Mouse (Mus musculus) lung, postnatal 14 days (tissue): ENCODE measurements at regions not wholly inside any gene's neighbourhood (a gene's known extent, or its start where the extent isn't known, plus 50 kb on each side); places are given as distances from the start of the nearest gene placed in this dataset.
A peak's percentile ranks its signal among the peaks of the same experiment; 100 is the strongest.

Experiments
- DNase-seq: peaks from one replicate; pipeline ENCODE4 v3.0.0; 2021

DNA sequence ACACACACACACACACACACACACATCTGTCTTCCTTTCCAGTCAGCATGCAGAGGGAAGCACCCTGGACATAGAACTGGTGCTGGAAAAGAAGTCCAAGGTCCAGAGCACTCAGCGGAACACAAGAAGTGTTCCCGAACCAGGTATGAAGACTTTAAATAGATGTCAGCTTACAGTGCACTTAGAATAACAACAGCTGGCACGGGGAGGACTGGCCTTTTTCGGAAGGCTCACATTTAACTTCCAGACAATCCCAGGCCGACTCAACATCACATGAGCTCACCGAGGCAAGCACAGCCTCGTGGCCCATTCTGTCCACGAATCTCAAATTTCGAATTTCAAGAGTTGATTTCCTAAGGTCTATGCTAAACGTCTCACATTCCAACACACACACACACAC lies 70.9 kb upstream of the Slc25a33 start:
- no peak for DNase-seq

DNA sequence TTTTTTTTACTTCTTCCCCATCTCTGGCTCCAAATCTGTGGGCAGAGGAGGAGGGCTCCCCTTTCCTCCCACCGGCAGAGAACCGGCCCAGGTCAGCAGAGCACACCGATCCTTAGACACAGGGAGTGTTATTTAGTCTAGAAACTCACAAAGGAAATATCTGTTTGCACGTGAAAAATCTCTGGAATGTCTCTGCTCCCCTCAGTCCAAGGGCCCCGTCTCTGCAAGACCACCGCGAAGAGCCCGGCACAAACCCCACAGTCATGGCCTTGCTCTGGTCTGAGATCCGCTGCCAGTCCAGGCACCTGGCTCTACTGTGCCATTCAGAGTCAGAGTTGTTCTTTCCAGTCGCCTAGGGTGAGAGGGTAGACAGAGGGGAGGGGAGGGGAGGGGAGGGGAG lies 69.7 kb upstream of the Slc25a33 start:
- no peak for DNase-seq

DNA sequence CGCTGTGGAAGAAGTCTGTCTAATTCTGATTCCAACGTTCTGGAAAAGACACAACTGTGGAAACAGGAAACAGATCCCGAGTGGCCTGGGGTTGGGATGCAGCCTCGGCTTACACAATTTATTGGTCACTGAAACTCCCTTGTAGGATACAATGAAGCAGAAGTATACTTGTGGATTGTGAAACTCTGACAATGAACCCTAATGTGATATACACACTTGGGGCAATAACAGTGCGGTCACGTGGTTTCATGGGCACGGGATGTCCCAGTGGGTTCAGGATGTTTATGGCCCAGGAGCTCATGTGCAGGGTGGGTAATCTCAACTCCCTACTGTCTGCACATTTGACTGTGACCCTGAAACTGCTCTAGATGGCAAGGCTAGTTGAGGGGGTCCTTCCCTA lies 68.8 kb upstream of the Slc25a33 start:
- no peak for DNase-seq

DNA sequence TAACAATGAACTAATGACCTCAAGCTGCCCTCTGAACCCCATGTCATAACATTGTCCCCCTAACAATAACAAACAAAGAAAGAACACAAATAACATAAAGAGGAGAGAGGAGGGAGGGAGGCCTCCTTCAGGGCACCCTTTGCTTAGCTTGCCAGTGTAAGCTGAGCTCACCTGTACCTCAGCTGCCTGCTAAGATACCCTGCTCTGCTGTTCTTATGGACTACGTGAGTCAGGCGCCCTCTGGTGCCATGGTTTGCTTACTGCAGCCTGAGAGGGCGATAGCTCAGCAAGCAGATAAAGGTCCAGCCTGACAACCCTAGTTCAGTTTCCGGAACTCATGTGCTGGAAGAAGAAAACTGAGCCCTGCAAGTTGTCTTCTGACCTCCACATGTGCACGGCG lies 67.8 kb upstream of the Slc25a33 start:
- DNase-seq: peak; percentile 57

- peak; percentile 58 for DNase-seq
Observed at GRCm38 (mm10) chr4:149840511-149841292, 66.6 kb upstream of the Slc25a33 start.

DNA sequence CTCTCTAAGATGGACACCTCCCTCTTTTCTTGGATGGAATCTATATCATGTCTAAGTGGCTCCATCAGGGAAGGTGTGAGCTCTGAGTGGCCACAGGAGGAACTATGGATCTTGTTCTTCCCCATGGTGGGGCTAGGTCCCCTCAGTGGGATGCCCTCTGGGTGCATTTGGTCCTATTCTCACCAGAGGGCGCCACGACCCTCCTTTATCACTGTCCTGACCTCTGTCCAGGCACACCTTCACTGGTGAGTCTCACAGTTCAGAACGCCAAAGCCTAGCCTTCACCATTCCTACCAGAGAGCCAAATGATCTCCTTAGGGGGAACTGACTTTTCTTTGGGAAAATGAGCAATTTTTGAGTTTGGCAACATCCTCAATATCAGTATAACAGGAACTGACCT lies 64.6 kb upstream of the Slc25a33 start:
- peak; percentile 65 for DNase-seq

DNA sequence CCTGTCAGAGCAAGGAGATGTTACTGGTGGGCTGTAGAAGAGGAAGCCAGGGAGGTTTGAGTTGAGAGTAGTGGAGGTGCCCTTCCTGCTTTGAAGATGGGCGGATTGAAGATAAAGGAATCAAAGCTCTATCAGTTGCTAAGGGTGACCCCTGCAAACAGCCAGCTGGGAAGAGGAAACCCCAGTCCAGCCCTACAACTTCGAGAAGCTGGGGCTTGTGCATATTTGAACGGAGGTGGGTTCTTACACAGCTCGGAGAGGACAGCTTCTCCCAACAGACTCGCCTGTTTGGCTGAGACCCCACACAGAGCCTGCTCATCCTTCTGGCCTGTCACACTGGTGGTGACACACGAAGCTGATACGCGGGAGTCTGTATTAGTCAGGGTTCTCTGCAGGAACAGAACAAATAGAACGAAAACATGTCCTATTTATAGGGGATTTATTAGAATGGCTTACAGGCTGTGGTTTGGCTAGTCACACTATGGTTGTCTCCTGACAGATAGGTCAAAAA lies 60.6 kb upstream of the Slc25a33 start:
- DNase-seq: no peak

GRCm38 (mm10) chr4:149832446-149833101 lies 58.5 kb upstream of the Slc25a33 start:
- DNase-seq: no peak

- DNase-seq: peak; percentile 59
Observed at GRCm38 (mm10) chr4:149830551-149831192, 56.6 kb upstream of the Slc25a33 start.

GRCm38 (mm10) chr4:149829964-149830363 lies 55.9 kb upstream of the Slc25a33 start:
- DNase-seq: no peak

GRCm38 (mm10) chr4:149827784-149828183 lies 53.7 kb upstream of the Slc25a33 start:
- DNase-seq: no peak
